Mouse (Mus musculus): ENCODE results near the gene Dync1i1.

The Dync1i1 gene

DNA sequence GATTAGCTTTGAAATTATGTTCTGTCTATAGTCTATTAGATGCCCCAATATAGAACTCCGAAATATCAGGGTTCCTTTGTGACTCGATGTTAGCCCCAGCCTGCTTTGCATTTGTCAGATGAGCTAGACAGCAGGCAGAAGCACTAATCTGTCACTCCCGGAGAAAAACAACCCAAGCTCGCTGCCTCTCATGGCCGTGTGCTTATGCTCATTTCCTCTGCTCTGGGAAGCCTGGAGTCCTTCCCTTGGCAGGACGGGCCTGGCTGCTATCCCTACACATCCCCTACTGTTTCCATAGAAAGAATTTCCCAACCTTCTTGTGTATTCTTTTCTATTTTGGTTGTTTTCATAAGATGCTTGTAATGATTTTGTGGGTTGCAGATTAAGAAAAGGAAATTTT is 130.1 kb downstream of the Dync1i1 start:
- no peak for DNase-seq (ENCODE audit: low spot score in 2 of 2)

DNA sequence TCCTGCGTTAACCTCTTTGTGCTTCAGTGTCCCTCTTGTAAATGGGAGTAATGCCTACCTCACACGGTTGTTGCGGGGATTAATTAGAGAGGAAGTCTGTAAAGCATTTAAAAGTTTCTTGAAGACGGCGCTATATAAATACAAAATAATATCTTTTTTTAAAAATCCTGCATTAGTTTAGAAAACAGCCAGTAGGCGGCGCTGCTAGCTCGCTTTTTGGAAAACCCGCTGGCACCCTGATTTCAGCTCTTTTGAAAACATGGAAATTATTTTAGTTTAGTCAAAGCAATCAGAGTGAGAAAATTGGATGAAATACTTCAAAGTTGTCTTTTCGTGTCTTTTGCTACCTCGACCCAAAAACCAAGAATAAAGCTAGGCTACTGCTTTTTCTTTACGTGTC is 132.9 kb downstream of the Dync1i1 start:
- DNase-seq (ENCODE audit: low spot score in 2 of 2): no peak

DNA sequence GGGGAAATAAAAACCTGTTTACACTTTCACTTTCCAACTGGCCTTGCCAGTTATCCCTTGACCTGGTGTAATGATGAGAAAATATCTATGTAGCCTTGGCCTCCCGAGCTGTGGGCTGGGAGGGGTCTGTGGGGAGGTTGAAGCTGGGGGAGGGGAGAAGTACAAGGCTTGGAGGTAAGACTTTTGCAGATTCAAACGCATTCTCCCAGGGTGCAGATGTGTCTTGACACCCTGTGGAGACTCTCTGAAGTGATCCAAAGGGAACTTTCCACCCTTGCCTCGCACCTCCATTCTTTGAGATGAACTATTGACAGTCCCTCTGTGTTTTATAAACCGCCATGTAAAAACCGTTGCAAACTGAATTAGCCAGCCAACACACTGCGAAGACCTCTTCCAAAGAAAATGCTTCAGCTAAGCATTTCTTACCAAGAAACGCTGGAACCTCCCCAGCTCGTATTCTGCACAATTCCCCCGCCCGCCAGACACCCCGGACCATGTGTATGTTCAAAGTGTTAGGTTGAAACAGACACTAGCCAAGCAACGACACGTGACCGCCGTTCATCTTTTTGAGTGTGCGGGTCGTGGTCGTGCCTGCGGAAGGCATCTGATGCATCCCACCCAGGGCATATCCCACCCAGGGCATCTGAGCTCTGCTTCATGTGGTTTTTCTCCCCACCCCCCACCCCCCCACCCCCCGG is 133.6 kb downstream of the Dync1i1 start:
- no peak for DNase-seq (ENCODE audit: low spot score in 2 of 2)

DNA sequence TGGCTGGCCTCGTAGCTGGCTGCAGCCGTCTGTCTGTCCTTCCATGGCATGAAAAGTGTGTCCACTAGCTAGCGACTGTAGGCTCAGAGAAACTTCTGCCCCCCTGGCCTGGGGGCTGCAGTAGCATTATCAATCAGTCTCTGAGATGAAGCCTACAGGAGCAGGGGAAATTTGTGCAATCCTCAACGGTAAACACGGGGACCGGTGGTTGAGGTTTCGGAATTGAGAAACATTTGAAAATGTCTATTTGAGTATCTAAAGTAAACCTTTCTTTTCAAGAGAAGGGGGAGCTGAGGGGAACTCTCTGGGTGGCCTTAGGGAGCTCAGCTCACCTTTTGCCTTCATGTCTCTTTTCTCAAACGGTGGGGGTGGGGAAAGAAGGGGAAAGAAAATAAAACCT is 134.2 kb downstream of the Dync1i1 start:
- DNase-seq (ENCODE audit: low spot score in 2 of 2): no peak

DNA sequence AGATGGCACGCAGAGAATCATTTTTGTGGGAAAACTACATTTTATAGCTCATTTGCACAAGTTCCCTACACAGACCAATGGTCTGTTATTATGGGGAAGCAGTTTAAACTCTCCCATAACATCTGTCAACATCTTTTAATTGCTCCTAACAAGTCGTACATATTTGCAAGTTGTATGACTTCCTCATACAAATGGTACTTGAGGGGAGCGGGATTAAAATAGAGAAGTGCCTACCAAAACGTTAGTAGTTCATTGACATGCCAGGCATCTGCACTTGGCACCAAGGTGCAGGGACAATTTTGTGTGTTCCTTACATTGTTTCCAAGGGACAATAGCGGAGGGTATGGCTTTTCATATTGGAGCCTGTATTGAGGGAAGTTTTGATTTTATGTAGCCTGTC is 140.7 kb downstream of the Dync1i1 start:
- DNase-seq (ENCODE audit: low spot score in 2 of 2): no peak

DNA sequence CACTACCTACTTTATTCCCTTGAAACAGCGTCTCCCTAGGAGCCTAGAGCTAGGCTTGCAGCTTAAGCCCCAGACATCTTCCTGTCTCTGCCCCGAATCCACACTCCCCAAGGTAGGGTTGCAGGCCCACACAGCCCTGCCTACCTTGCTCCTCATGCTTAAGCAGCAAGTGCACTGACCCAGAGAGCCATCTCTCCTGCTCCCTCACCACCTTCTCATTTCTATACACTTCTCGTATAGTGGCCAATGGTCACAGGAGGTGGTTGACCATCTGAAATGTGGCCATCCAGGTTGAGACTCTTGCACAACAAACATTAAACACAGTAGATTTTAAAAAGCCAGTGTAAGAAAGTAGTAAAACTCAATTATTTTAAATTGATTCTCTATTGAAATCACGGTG is 141.8 kb downstream of the Dync1i1 start:
- DNase-seq (ENCODE audit: low spot score in 2 of 2): no peak

DNA sequence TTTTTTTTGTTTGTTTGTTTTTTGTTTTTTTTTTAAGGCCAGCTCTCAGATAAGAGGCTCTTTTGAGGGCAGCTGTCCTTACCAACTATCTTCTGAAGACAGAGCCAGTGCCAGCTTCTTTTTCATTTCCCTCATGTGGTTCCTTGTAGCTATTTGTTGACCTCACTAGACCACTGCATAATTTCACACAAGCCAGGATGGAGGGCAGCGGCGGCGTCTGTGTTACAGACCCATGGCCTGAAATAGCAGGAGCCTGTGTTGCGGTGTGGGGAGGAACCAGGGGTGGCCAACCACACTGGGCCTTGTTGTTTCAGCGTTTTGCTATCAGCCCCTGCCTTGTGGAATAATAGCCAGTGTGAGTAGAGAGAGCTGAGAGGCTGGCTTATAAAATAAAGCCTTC is 145.6 kb downstream of the Dync1i1 start:
- no peak for DNase-seq (ENCODE audit: low spot score in 2 of 2)

DNA sequence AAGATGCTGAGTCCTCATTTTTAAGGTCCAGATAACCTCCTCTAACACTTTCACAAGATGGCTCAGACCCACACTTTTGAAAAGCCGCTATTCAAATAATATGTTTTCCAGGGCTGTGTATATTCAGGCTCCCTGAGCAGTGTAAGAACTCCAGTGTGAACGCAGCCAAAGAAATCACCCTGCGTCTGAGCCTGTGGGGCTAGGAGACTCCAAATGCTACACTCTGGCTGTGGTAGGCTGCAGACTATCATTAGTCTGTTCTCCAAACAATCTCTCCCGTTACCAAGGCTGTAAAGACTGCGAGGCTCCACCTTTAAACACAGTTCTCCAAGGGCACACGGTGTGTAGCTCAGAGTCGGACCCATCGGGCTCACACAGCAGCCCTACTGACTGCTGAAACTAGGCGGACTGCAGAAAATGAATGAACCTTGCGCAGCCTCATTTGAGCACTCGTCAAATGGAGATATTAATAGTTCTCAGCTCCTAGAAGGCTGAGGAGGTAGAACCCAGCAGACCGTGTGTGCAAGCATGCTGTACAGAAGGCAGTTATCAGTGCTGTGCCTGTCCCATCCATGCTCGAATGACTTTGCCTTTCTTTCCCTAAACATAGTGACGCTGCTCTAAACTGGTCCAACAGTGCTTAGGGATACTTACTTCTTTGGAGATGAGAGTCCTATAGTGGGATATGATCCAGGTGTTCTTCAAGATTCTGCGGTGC is 146.3 kb downstream of the Dync1i1 start:
- DNase-seq (ENCODE audit: low spot score in 2 of 2): no peak

DNA sequence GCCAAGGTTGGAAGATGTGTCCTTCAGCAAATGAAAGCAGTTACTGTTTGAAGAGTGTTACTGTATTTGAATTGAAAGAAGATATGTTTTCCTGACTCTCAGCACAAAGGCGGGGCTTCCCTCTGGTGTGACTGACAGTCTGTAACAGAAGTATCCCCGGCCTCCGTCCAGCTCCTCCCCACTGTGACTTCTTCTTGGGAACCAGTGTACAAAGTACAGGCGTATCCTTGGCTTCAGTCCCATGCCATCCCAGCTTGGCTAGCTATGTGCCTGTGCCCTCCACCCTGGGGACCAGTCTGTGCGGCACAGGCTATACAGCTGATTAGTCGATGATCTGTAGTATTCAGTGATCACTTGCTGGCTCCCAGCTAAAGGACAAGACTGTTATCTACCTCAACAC is 163.9 kb downstream of the Dync1i1 start:
- DNase-seq (ENCODE audit: low spot score in 2 of 2): no peak

DNA sequence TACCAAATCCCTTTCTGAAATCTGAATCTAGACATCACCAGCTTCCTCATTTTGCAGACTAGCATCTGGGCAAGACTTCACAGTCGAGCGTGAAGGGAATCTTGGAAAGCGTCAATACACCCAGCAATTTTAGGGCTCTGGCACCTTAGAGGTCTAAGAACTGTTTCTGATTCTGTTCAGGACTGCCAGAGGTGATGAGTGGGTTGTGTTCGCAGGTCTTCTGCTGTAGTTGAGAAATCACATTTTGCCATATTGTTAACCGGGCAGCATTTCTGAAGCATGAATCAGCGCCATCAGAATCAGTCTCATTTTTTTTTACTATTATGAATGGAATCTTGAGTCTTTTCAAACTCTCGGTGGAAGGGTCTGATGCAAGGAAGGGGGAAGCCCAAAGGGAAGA is 185.9 kb downstream of the Dync1i1 start:
- no peak for DNase-seq (ENCODE audit: low spot score in 2 of 2)

DNA sequence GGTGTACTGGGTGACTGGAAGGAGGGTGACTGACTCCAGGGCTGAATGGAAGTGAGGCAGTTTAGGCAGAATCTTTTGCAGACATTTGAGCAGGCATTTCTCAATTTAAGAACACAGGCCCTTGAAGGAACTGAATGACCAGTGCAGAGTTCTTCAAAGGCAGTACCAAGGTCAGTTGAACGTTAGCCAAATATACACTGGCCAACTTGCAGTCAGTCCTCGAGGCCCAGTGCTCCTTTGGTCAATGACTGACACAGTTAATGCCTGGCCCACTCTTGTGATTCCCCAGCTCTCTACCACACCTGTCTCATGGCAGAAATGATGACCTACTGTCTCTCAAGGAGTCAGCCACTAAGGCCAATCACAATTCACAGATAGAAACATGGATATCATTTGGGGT is 189.6 kb downstream of the Dync1i1 start:
- no peak for DNase-seq (ENCODE audit: low spot score in 2 of 2)

DNA sequence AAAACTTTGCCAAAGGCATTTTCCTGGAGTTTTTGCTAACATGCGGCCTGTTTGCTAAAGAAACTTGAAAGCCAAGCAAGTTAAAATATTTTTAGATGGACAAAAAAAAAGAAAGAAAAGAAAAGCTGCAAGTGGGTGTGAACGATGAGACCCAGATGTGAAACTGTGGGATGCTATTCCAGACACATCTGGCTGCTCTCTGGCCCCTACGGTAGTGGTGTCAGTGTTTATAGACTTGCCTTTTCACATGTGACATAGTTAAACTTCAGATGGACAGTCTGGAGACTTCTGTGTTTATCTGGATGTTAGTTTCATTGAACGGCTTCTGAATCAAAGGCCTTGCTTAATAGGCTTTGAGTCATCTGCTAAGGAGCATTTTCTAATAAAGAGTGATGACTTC is 195.2 kb downstream of the Dync1i1 start:
- no peak for DNase-seq (ENCODE audit: low spot score in 2 of 2)

DNA sequence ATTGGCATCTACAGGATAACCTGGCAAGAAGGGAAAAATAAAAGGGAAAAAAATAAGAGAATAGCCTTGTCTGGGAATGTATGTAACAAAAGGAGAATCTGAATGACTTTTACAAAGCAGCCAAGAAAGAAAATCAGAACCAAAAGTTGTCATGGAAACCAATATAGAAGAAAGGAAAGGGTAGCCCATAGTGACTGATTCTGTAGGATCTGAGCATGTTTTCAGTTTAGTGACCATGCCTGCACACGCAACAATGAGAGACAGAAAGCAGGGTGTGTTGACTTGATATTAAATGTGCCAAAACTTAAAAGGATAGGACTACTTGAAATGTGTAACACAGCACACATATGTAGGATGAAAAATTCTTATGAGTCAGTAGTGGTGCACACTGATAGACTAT is 197.2 kb downstream of the Dync1i1 start:
- no peak for DNase-seq (ENCODE audit: low spot score in 2 of 2)

DNA sequence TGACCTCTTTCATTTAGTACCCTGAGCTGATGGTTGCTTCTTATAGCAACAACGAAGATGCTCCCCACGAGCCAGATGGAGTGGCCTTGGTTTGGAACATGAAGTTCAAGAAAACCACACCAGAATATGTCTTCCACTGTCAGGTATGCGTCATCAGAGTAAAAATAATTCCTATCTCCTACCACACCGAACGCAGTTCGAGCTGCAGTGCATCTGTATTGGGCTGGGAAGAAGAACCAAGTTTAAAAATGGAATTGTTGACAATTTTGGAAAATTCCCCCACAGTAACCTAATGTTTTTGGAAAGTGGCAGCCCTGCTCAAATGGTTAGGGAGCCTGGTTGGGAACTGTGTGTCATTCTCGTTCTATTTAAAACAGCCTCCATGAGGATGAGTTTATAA is 197.7 kb downstream of the Dync1i1 start:
- no peak for DNase-seq (ENCODE audit: low spot score in 2 of 2)

DNA sequence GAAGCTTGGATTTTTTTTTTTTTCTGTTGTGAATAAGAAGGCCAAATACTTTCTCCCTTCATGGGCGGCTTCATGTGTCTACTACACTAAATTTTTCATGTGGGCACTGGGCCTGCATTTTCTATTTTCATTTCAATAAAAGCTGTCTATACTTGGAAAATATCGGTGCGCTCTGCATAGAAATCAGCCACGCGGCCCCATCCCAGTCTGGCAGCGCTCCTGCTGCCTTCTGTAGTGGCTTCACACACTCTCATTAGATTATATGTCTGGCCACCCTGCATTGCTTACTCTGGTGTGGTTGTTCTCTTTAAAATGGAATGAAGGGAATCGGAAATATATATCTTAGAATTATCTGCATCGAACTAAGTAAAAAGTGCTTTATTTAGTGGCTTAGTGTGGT is 204.7 kb downstream of the Dync1i1 start:
- DNase-seq (ENCODE audit: low spot score in 2 of 2): no peak

DNA sequence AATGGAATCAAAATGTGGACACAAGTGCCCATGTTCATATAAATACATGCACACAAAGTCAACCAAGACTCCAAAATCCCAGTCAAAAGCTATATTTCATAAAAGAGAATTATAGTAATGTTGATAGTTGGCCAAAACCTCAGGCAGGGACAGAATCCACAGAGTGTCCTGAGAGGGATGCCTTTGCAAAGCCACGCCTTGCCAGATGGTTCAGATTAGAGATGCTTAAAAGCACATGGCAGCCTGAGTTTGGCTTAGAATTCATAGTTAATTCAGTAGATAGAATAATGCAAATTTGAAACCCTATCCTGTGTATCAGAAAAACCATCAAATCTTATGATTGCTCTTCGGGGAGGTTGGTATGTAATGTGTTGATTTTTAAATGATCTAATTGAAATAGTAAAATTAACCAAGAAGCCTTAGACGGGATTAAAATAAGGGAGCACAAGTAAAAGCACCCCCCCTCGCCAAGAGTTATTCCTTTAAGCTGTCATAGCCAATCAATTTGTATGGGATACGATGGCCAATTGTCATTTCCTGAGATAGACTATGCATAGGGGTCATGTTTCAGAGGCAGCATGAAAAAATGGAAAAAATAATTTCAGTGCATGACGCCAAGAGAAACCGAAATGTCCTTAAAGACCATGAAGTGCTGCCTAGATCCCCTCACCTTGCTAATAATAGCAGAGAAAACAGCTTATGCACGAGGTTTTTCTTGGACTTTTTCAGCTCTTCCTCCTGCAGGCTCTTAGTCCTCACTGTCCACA is 210.3 kb downstream of the Dync1i1 start:
- no peak for DNase-seq (ENCODE audit: low spot score in 2 of 2)

DNA sequence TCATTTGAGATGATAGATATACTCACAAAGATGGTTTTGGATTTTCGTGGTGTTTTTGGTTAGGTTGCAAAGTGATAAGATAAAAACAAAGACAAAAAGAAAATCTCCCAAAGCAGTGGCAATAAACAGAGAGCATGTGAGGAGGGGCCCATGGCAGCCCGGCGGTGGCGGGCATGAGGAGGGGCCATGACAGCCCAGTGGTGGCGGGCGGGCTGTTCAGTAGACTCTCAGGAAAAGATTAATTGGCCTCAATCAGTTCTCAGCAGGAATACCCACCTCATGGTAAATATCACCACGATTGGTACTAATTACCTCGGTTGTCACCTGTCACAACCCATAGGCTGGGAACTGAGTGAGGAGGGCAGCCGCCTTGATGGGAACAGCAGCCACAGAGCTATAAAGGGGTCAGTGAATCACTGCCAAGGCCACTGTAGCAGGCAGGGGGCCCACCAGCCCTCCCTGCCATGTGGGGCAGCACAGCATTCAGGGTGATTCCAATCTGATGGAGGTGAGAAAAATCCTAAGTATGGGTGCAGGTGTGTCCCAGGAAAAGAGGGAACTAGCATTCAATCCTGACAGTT is 224.5 kb downstream of the Dync1i1 start:
- DNase-seq (ENCODE audit: low spot score in 2 of 2): no peak

DNA sequence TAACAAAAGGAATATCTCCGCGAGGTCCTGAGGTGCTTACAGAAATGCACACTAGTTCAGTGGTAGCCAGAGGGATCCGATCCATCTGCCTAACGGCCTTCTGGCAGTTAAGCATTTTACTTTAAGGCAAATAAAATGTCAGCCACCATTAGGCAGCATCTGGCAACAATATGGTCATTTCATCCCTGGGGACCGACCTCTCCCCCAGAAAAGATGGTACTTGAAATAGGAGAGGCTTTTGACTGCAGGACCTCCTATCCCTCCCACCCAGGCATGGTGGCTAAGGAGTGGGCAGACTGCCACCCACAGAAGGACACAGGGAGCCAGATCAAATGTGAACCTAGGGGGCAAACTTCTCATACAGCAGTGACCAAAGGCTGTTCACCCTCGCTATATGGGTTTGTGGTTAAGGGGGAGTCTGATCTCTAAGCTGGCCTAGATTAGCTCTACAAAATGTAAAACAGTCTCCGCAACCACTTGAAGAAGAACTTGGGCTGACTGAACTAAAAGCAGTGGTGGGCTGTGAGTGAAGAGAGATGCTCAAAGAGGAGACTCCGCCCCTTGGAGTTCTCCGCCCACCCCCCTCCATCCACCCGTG is 231.0 kb downstream of the Dync1i1 start:
- no peak for DNase-seq (ENCODE audit: low spot score in 2 of 2)

DNA sequence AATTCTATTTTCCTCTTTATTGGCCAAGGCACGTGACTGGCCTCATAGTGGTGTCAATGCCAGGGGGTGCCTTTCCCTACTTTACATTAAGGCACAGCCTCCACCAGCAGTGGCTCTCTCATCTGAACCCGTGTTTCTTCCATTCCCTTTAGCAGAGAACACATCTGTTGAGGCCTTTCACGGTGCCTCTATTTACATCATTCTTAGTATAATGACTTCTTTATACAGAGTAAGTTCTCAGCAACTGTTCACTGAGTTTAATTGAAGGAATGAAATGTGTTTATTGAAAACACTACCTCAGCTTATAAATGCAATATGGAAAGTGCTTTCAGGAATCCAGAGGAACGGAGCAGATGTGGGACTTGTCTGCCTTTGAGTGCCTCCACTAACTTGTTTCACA is 235.3 kb downstream of the Dync1i1 start:
- no peak for DNase-seq (ENCODE audit: low spot score in 2 of 2)

DNA sequence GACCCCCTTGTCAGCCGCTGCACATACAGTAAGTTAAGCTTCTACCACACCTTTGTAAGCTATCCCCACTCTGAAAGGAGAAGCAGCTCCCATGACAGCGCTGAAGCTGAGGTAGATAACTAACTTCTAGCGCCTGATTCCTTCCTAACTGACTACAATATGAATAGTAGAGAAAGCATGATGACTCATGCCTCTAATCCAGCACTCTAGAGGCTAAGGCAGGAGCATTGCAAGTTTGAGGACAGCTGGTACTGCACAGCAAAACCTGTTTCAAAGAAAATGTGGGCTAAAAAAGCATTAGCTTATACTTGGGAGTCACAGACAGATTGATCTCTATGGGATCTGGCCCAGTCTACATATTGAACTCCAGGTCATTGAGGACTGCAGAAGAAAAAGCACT is 236.5 kb downstream of the Dync1i1 start:
- DNase-seq (ENCODE audit: low spot score in 2 of 2): no peak

DNA sequence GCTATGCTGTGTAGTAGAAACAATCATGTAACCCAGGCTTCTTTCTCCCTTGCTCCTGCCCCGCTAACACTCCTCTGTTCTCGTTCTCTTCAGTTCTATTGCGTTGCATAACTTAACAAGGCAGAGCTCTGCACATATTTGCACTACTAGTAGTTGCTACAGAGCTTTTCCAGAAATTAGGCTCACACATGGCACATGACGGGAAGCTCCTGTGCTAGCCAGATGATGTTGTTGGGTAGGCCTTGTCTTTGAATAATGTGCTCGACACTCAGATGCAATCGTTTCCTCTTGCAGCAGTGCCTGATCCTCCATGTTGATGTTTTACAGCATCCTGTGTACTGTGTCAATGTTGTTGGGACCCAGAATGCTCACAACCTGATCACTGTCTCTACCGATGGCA is 240.9 kb downstream of the Dync1i1 start:
- no peak for DNase-seq (ENCODE audit: low spot score in 2 of 2)

DNA sequence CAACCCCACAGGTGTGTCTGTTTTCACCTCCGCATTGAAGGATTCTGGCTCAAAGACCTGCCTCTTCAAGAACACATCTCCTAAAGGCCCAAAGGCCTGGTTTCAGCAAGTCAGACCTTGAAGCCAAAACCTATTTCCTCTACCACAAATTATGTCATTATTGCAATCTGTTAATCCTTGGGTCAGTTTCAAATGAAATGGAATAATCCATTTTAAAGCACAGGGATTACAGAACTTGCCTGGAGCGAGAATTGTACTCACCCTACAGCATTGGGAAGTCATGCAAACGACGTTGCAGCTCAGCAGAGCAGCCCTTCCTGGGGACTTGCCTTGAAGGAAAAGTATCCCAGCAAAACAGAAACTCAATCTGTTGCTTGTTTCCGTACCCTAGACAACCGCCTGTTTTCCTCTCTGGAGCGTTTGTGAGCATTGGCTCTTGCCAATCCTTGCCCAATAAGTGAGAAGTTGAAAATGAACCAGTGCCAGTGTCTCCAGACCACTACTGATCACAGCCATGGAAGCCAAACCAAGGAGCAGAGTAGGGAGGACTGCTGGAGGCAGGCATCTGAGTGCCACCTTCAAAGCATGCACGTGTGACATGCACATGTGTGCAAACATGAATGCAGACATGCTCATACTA is 241.5 kb downstream of the Dync1i1 start:
- no peak for DNase-seq (ENCODE audit: low spot score in 2 of 2)

Data from spleen, postnatal 36 days (tissue).